Mouse (Mus musculus) MEL (cell line): Measurements from ENCODE around the gene Kifc1. TPM values are rescaled to one million over a fixed set of nuclear protein-coding genes. Genes with fewer than 3 reads are reported as not detected.

Source experiments
- DNase-seq: peaks from one replicate; pipeline ENCODE4 v3.0.0; 2011; ENCODE audit warnings: low read depth, low spot score
- H3K27ac ChIP-seq: 2 replicates; pipeline ENCODE4 v1.5.1; 2012; ENCODE audit warnings: low read depth, mild to moderate bottlenecking, control low read depth, low read length, moderate library complexity; ENCODE audit not compliant: control insufficient read depth
- H3K27me3 ChIP-seq, 2 experiments: fragments of 150-350 bp in 1 of 2; sonication (generic) in 1 of 2; 2 replicates each; pipeline ENCODE4 v1.6.1; 2012; ENCODE audit warnings: low read length in 2 of 2, mild to moderate bottlenecking in 2 of 2, improper control_type of control experiment in 1 of 2, moderate library complexity in 1 of 2; ENCODE audit not compliant: insufficient read depth in 2 of 2, control insufficient read depth in 1 of 2
- H3K36me3 ChIP-seq, 2 experiments: 2 replicates each; pipeline ENCODE4 v1.6.1; 2012 to 2014; ENCODE audit warnings: low read length in 2 of 2, improper control_type of control experiment in 1 of 2, inconsistent platforms in 1 of 2, mild to moderate bottlenecking in 1 of 2; ENCODE audit not compliant: insufficient read depth in 2 of 2, control insufficient read depth in 1 of 2
- H3K4me1 ChIP-seq, 2 experiments: fragments of 150-350 bp in 1 of 2; sonication (generic) in 1 of 2; 2 replicates each; pipeline ENCODE4 v1.6.1; 2012; ENCODE audit warnings: low read length in 2 of 2, improper control_type of control experiment in 1 of 2, mild to moderate bottlenecking in 1 of 2; ENCODE audit not compliant: insufficient read depth in 2 of 2, control insufficient read depth in 1 of 2
- H3K4me3 ChIP-seq, 2 experiments: fragments of 150-350 bp in 1 of 2; sonication (generic) in 1 of 2; 2 replicates each; pipeline ENCODE4 v1.5.1; 2012; ENCODE audit warnings: low read depth in 2 of 2, low read length in 2 of 2, mild to moderate bottlenecking in 2 of 2, moderate library complexity in 2 of 2, control low read depth in 1 of 2, improper control_type of control experiment in 1 of 2; ENCODE audit not compliant: control insufficient read depth in 1 of 2, insufficient read depth in 1 of 2
- H3K79me2 ChIP-seq: 2 replicates; pipeline ENCODE4 v1.6.1; 2012; ENCODE audit warnings: mild to moderate bottlenecking, low read length, moderate library complexity; ENCODE audit not compliant: control insufficient read depth, poor library complexity, insufficient read depth
- H3K9ac ChIP-seq: 2 replicates; pipeline ENCODE4 v1.6.1; 2012; ENCODE audit warnings: low read depth, mild to moderate bottlenecking, control low read depth, low read length, moderate library complexity; ENCODE audit not compliant: control insufficient read depth, poor library complexity, severe bottlenecking
- H3K9me3 ChIP-seq: fragments of 150-350 bp; sonication (generic); replicated peaks from 2 replicates; pipeline ENCODE4 v1.6.1; 2012; ENCODE audit warnings: mild to moderate bottlenecking, low read length, improper control_type of control experiment, moderate library complexity; ENCODE audit not compliant: insufficient read depth
- BHLHE40 ChIP-seq: IDR thresholded peaks from 2 replicates; pipeline ENCODE4 v1.6.1; 2012; ENCODE audit warnings: low read depth, mild to moderate bottlenecking, inconsistent platforms, low read length, improper control_type of control experiment, borderline replicate concordance
- CHD1 ChIP-seq: IDR thresholded peaks from 2 replicates; pipeline ENCODE4 v1.6.1; 2012; ENCODE audit warnings: low read depth, mild to moderate bottlenecking, inconsistent platforms, low read length, improper control_type of control experiment
- CHD2 ChIP-seq: IDR thresholded peaks from 2 replicates; pipeline ENCODE4 v1.6.1; 2011; ENCODE audit warnings: low read length, improper control_type of control experiment
- CTCF ChIP-seq, 3 experiments: IDR thresholded peaks in 2 of 3; conservative IDR thresholded peaks in 1 of 3; 2 replicates each; pipeline ENCODE4 v1.5.1; 2011 to 2012; ENCODE audit warnings: low read length in 3 of 3, low read depth in 2 of 3, mild to moderate bottlenecking in 2 of 3, improper control_type of control experiment in 1 of 3, inconsistent platforms in 1 of 3, mixed read lengths in 1 of 3, moderate library complexity in 1 of 3; ENCODE audit not compliant: control insufficient read depth in 1 of 3, insufficient read depth in 1 of 3, poor library complexity in 1 of 3, severe bottlenecking in 1 of 3
- E2F4 ChIP-seq: IDR thresholded peaks from 2 replicates; pipeline ENCODE4 v1.6.1; 2011; ENCODE audit warnings: low read depth, low read length, improper control_type of control experiment, borderline replicate concordance
- ELF1 ChIP-seq: IDR thresholded peaks from 2 replicates; pipeline ENCODE4 v1.6.1; 2014; ENCODE audit warnings: low read depth, mild to moderate bottlenecking, inconsistent platforms, low read length, improper control_type of control experiment, moderate library complexity
- EP300 ChIP-seq, 2 experiments: IDR thresholded peaks; 2 replicates each; pipeline ENCODE4 v1.6.1; 2011; ENCODE audit warnings: improper control_type of control experiment in 2 of 2, low read length in 2 of 2, low read depth in 1 of 2, mild to moderate bottlenecking in 1 of 2
- ETS1 ChIP-seq: IDR thresholded peaks from 2 replicates; pipeline ENCODE4 v1.6.1; 2012; ENCODE audit warnings: low read depth, mild to moderate bottlenecking, inconsistent platforms, low read length, improper control_type of control experiment, moderate library complexity
- GATA1 ChIP-seq: IDR thresholded peaks from 2 replicates; pipeline ENCODE4 v1.6.1; 2011; ENCODE audit warnings: low read depth, low read length, improper control_type of control experiment
- HCFC1 ChIP-seq: IDR thresholded peaks from 2 replicates; pipeline ENCODE4 v1.6.1; 2012; ENCODE audit warnings: low read depth, mild to moderate bottlenecking, inconsistent platforms, low read length, improper control_type of control experiment, moderate library complexity
- JUND ChIP-seq: IDR thresholded peaks from 2 replicates; pipeline ENCODE4 v1.6.1; 2011; ENCODE audit warnings: low read depth, mild to moderate bottlenecking, improper control_type of control experiment, low read length
- KAT2A ChIP-seq: conservative IDR thresholded peaks from 2 replicates; pipeline ENCODE4 v1.6.1; 2012; ENCODE audit warnings: low read depth, low read length, improper control_type of control experiment, inconsistent platforms
- MAFK ChIP-seq: IDR thresholded peaks from 2 replicates; pipeline ENCODE4 v1.6.1; 2011; ENCODE audit warnings: low read depth, mild to moderate bottlenecking, low read length, improper control_type of control experiment, borderline replicate concordance
- MAX ChIP-seq: IDR thresholded peaks from 2 replicates; pipeline ENCODE4 v1.6.1; 2011; ENCODE audit warnings: low read length, improper control_type of control experiment
- MAZ ChIP-seq: IDR thresholded peaks from 2 replicates; pipeline ENCODE4 v1.6.1; 2012; ENCODE audit warnings: low read depth, mild to moderate bottlenecking, inconsistent platforms, low read length, improper control_type of control experiment
- MXI1 ChIP-seq: IDR thresholded peaks from 2 replicates; pipeline ENCODE4 v1.6.1; 2011; ENCODE audit warnings: mild to moderate bottlenecking, low read depth, low read length, improper control_type of control experiment
- MYB ChIP-seq: IDR thresholded peaks from 2 replicates; pipeline ENCODE4 v1.6.1; 2011; ENCODE audit warnings: mild to moderate bottlenecking, low read depth, low read length, improper control_type of control experiment
- MYC ChIP-seq: IDR thresholded peaks from 2 replicates; pipeline ENCODE4 v1.6.1; 2011; ENCODE audit warnings: low read depth, mild to moderate bottlenecking, low read length, improper control_type of control experiment, moderate library complexity
- NELFE ChIP-seq: IDR thresholded peaks from 2 replicates; pipeline ENCODE4 v1.6.1; 2011; ENCODE audit warnings: low read depth, low read length, improper control_type of control experiment
- NRF1 ChIP-seq: IDR thresholded peaks from 2 replicates; pipeline ENCODE4 v1.6.1; 2014; ENCODE audit warnings: low read depth, mild to moderate bottlenecking, inconsistent platforms, low read length, improper control_type of control experiment, moderate library complexity; ENCODE audit not compliant: poor library complexity, insufficient read depth, severe bottlenecking
- POLR2A ChIP-seq, 2 experiments: IDR thresholded peaks; 2 replicates each; pipeline ENCODE4 v1.6.1; 2011 to 2012; ENCODE audit warnings: low read length in 2 of 2, mild to moderate bottlenecking in 2 of 2, control low read depth in 1 of 2, improper control_type of control experiment in 1 of 2, low read depth in 1 of 2, moderate library complexity in 1 of 2; ENCODE audit not compliant: control insufficient read depth in 1 of 2, insufficient read depth in 1 of 2, poor library complexity in 1 of 2
- RCOR1 ChIP-seq: IDR thresholded peaks from 2 replicates; pipeline ENCODE4 v1.6.1; 2012; ENCODE audit warnings: low read depth, mild to moderate bottlenecking, inconsistent platforms, low read length, improper control_type of control experiment
- SIN3A ChIP-seq: IDR thresholded peaks from 2 replicates; pipeline ENCODE4 v1.6.1; 2012; ENCODE audit warnings: low read length, improper control_type of control experiment, inconsistent platforms
- SMC3 ChIP-seq: IDR thresholded peaks from 2 replicates; pipeline ENCODE4 v1.6.1; 2011; ENCODE audit warnings: low read depth, low read length, improper control_type of control experiment
- TAL1 ChIP-seq: IDR thresholded peaks from 2 replicates; pipeline ENCODE4 v1.6.1; 2012; ENCODE audit warnings: mild to moderate bottlenecking, inconsistent platforms, low read length, moderate library complexity, mixed read lengths
- TBP ChIP-seq: IDR thresholded peaks from 2 replicates; pipeline ENCODE4 v1.8.0; 2011; ENCODE audit warnings: low read depth, low read length, improper control_type of control experiment
- TCF12 ChIP-seq: IDR thresholded peaks from 2 replicates; pipeline ENCODE4 v1.6.1; 2014; ENCODE audit warnings: low read depth, mild to moderate bottlenecking, inconsistent platforms, low read length, improper control_type of control experiment, moderate library complexity
- UBTF ChIP-seq: IDR thresholded peaks from 2 replicates; pipeline ENCODE4 v1.6.1; 2012; ENCODE audit warnings: low read depth, mild to moderate bottlenecking, inconsistent platforms, low read length, improper control_type of control experiment, moderate library complexity, borderline replicate concordance; ENCODE audit not compliant: insufficient read depth
- USF1 ChIP-seq: IDR thresholded peaks from 2 replicates; pipeline ENCODE4 v1.6.1; 2014; ENCODE audit warnings: low read depth, mild to moderate bottlenecking, inconsistent platforms, low read length, improper control_type of control experiment, moderate library complexity
- ZC3H11A ChIP-seq: IDR thresholded peaks from 2 replicates; pipeline ENCODE4 v1.6.1; 2012; ENCODE audit warnings: low read depth, mild to moderate bottlenecking, inconsistent platforms, low read length, improper control_type of control experiment
- ZKSCAN1 ChIP-seq: IDR thresholded peaks from 2 replicates; pipeline ENCODE4 v1.6.1; 2012; ENCODE audit warnings: low read depth, mild to moderate bottlenecking, inconsistent platforms, low read length, improper control_type of control experiment, moderate library complexity
- ZMIZ1 ChIP-seq: IDR thresholded peaks from 2 replicates; pipeline ENCODE4 v1.6.1; 2012; ENCODE audit warnings: low read depth, mild to moderate bottlenecking, inconsistent platforms, low read length, improper control_type of control experiment, moderate library complexity
- ZNF384 ChIP-seq: IDR thresholded peaks from 2 replicates; pipeline ENCODE4 v1.6.1; 2012; ENCODE audit warnings: low read depth, mild to moderate bottlenecking, inconsistent platforms, low read length, improper control_type of control experiment
- polyA plus RNA-seq, 2 experiments: library from polyadenylated mRNA; stranded (reverse) in 1 of 2; unstranded in 1 of 2; fragments of >175 nt in 1 of 2; fragments of >200 nt in 1 of 2; gene quantifications; 2 replicates each; pipeline versions ENCODE4 v1.2.1 to v1.2.4; 2012; ENCODE audit warnings: low replicate concordance in 2 of 2, low read depth in 1 of 2; ENCODE audit not compliant: insufficient read length in 2 of 2, insufficient read depth in 1 of 2, missing spikeins in 1 of 2
- total RNA-seq: library from RNA; depleted of rRNA; stranded (reverse); fragments of 300-350 nt; gene quantifications from 2 replicates; pipeline ENCODE4 v1.2.3, GENCODE M21; 2012; rRNA removed

Kifc1 gene
- total RNA-seq: 17.1 and 20.6 TPM in 2 replicates
- polyA plus RNA-seq: 10 to 100 TPM in 1 of 2 experiments, not detected in 1; 53.5 TPM

GRCm38 (mm10) chr17:33890533-33891059 lies at the start of gene Kifc1:
Gene Kifc1, minus strand, starts transcription at chr17:33890661.
- peaks cover 2 to 16% of the 10 kb centered on the region in 2 experiments; a peak in 3 of 4 replicates for H3K36me3 ChIP-seq
- H3K27me3 ChIP-seq: no peaks in the 10 kb centered on the region
- H3K4me1 ChIP-seq: peaks cover 4 to 18% of the 10 kb centered on the region in 2 experiments
- peak within 1 kb of the TSS; percentile 60 to 89 for H3K4me3 ChIP-seq
- H3K9ac ChIP-seq: peak within 1 kb of the TSS; percentile 84
- H3K27ac ChIP-seq: peak within 1 kb of the TSS; percentile 61
- peak; percentile 95 for TF ChIP-seq MYC
- no peak for TF ChIP-seq UBTF
- TF ChIP-seq TAL1: no peak
- peak; percentile 81 for TF ChIP-seq MAX
- TF ChIP-seq ELF1: peak; percentile 96
- no peak for TF ChIP-seq CHD2
- peak; percentile 90 for TF ChIP-seq HCFC1
- TF ChIP-seq MAFK: no peak
- TF ChIP-seq USF1: no peak
- TF ChIP-seq ZMIZ1: peak; percentile 70; the same call in 1 of the 2 replicates
- peak; percentile 76; the same call in 1 of the 2 replicates for TF ChIP-seq MAZ
- peak; percentile 70 for TF ChIP-seq MXI1
- no peak for TF ChIP-seq RCOR1
- peak; percentile 65 for TF ChIP-seq TBP
- TF ChIP-seq ZC3H11A: peak; percentile 6; the same call in 1 of the 2 replicates
- peak; percentile 81 for TF ChIP-seq NRF1
- TF ChIP-seq GATA1: no peak
- TF ChIP-seq POLR2A (IDR thresholded peaks at IDR 0.05; ENCODE audit: control insufficient read depth in 1 of 2, insufficient read depth in 1 of 2, low read depth in 1 of 2, low read length in 2 of 2, poor library complexity in 1 of 2): peak; percentile 62 to 75
- TF ChIP-seq ETS1: peak; percentile 79
- peak; percentile 25; the same call in 1 of the 2 replicates for TF ChIP-seq ZNF384
- TF ChIP-seq MYB: no peak
- no peak; the same call in 1 of the 2 replicates for TF ChIP-seq TCF12
- no peak for TF ChIP-seq ZKSCAN1
- TF ChIP-seq NELFE: peak; percentile 42; the same call in 1 of the 2 replicates
- TF ChIP-seq EP300 (IDR thresholded peaks at IDR 0.05; ENCODE audit: low read depth in 1 of 2, low read length in 2 of 2): peak in 1 of 2 experiments; percentile 49; a peak in 1 of 4 replicates
- no peak for TF ChIP-seq E2F4
- TF ChIP-seq BHLHE40: no peak
- TF ChIP-seq CTCF (IDR thresholded peaks at IDR 0.05 in 2 of 3, conservative IDR thresholded peaks at IDR 0.05 in 1 of 3; ENCODE audit: control insufficient read depth in 1 of 3, insufficient read depth in 1 of 3, low read depth in 2 of 3, low read length in 3 of 3, poor library complexity in 1 of 3, severe bottlenecking in 1 of 3): peak; percentile 78 to 89 (median 79)
- TF ChIP-seq SMC3: peak; percentile 53
- TF ChIP-seq JUND: no peak
- peak; percentile 62; the same call in 1 of the 2 replicates for TF ChIP-seq KAT2A
- TF ChIP-seq SIN3A: peak; percentile 92
- no peak for TF ChIP-seq CHD1
- H3K79me2 ChIP-seq: peaks cover 27% of the 10 kb centered on the region
- peak; percentile 99 for DNase-seq
- no peaks in the 10 kb centered on the region for H3K9me3 ChIP-seq
